Mouse (Mus musculus) cerebellum, postnatal 4 days (tissue): Measurements from ENCODE around the gene Plekhd1.

ENCODE experiments used
- DNase-seq, 2 experiments: peaks; one replicate each; pipeline ENCODE4 v3.0.0; 2022; ENCODE audit warnings: low spot score in 2 of 2, mixed read lengths in 1 of 2

Plekhd1 gene

DNA sequence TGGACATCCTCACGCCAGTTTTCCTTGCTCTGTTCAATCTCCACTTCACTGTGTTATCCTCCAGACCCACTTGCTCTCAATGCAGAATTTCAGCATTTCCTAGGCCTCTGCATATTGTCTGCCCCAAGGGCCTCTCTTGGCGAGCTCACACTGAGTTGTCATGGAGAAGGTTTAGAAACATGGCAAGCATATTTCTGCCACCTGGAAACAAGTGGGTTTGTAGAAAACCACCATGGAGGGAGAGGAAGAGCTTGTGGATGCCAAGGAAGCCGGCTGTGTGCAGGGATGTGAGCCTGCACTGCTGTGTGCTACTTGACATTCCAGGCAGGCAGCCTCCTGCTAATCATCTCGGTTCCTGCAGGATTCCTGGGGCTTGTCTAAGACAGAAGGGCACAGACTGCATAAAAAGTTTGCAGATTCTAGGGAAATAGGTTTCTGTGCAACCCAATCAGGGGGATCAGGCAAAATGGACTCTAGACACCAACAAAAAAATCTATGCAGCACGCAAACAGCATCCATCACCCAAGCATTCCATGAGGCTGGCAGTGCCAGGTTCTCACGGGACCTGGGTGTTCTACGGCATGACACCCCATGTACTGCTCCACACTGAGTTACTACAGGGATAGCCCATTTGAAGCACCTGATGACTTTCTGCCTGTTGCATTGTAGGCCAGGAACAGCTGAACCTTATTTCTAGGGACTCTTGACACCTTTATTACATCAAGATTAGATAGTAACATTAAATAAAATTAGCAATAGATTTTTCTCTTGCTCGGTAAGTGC, 53.8 kb downstream of the Plekhd1 start:
- peak in 1 of 2 experiments; percentile 23 for DNase-seq

DNA sequence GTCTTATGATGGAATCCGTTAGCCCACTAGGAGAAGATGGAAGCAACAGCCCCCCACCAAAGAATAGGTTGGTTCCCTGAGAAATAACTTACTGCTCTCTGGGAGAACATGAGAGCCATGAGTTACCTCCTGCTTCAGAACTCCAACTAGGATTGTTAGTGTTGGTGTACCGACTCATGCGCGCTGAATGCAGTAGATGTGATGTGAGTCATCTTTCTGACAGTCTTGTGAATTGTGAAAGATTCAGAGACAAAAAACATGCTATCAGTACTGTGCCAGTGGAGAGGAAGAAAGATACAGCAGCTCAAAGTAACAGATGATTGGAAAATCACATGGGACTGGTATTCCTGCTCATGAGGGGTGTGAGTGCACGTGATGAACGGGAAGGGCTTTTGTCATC, 59.2 kb downstream of the Plekhd1 start:
- no peak for DNase-seq

DNA sequence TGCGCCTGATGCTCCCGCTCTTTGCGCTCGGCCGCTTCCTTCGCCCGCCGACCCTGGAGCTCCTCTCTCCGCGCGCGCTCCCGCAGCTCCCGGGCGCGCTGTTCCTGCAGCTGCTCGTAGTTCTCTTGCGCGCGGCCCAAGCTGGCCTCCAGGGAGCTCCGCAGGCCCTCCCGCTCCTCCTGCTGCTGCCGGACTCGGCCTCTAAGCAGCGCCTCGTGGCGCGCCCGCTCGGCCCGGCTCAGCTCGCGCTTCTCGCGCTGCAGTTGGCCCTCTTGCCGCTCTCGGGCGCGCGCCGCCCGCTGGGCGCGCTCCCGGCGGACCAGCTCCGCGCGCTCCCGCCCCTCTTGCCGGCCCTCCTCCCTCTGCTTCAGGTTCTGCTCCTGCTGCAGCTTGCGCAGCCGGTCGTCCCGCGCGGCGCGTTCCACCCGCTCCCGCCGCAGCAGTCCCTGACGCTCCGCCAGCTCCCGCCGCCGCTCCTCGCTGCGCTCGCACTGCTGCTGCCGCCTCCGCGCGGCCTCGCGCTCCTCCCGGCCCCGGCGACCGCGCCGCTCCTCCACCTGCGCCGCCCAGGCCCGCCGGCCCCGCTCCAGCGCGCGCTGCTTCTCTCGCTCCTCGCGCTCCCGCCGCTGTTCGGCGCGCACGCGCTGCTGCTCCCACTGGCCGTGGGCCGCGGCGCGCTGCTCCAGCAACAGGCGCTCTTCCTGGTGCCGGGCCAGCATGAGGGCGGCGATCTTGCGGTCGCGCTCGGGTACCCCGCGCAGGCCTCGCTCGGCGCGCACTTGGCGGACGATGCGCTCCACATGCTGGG, 65.6 kb downstream of the Plekhd1 start:
- DNase-seq = peak in 1 of 2 experiments; percentile 43

DNA sequence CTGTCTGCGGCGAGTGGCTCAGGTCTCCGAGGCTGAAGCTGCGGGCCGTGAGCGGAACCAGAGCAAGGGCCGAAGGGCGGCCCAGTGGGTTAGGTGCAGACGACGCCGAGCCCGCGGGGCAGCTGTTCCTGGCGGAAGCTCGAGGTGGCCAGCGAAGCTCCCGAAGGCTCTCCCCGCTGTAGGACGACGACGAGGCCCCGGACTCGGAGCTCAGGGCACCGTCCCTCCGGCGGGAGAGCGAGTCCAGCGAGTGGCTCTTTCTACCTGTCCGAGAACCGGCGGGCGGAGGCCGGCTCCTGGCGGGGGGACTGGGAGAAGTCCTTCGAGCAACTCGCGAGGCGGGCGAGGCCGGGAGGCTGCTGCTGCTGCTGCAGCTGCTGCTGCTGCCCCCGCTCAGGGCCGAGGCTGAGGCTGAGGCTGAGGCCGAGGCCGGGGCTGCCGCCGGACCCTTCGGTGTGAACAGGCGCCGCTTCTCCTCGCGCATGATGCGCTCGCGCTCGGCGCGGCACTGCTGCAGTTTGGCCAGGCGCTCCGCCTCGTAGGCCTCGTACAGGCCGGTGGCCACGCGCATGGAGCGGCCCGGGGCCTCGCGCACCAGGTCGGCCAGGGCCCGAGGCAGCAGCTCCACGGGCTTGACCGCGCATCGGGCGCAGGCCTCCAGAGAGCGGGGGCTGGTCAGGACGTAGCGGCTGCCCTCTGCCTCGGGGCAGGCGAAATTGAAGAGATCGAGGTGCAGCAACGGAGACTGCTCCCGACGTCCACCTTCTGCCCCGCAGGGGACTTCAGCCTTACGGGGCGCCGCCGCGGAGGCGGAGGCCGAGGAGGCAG, 66.4 kb downstream of the Plekhd1 start:
- peak in 1 of 2 experiments; percentile 28 for DNase-seq

DNA sequence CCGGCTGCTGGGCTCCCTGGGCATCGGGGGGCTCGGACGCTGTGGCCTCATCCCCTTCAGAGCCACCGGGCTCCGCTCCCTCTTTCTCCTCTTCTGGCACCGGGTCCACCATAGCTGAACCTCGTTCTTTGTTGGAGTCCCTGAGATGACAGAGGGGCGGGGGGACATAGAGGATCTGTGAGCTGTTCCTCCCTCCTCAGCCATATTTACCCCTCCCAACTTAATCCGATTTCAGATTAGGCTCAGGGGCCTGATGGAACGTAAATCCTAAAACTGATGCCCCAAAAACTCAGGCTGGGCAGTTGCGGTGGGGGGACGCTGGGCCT, 67.0 kb downstream of the Plekhd1 start:
- peak in 1 of 2 experiments; percentile 23 for DNase-seq

DNA sequence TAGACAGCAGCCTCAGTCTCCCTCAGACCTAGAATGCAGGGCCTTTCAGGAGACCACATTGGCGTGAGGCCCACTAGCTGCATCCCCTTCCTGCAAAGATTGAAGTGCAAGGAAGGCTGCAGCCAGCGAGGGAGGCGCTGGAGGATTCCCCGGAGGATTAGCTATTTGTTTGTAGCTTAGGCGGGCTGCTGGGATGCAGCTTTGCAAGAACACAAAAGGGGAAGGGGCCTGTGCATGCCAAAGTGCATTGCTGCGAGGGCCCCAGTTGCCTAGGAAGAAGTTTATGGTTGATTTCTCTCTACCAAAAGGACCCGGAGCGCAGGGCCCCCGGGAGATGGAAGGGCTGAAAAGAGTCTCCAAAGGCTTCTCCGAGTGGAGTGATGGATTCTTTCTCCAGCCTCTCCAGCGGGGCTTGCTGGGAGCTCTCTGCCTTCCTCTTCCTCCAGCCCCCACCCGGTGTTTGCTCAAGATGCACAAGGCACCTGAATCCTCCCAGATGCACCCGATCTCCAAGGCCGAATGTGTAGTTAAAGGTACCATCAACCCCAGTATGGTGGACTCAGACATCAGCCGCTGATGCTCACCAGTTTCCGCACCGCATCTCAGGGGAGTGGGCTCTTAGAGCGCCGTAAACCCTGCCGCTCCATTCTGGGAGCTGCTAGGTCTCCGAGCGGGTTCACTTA, 67.5 kb downstream of the Plekhd1 start:
- DNase-seq = peak in 1 of 2 experiments; percentile 42

DNA sequence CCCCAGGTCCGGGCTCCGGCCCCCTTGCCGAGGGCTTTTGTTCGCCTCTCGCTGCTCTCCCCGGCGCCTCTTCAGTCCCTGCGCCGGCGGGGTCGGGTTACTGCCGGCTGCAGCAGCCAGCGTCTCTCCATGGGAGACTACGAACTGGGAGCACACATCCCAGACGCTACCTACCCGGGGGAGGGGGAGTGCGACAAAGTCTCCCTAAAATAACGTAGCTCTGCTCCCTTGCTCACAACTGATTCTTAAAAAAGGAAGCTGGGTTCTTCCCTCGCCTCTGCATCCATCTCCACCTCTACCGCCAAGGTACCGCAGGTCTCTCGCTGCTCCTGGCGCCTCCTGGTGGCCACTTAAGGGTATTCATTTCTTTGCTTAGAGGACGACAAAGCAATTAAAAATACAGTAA, 68.0 kb downstream of the Plekhd1 start, which contains the start of gene Ccdc177:
TSS of gene Ccdc177 (minus strand) at position 292 of the 406 bp plus-strand sequence.
- peak; percentile 73 to 89 for DNase-seq

DNA sequence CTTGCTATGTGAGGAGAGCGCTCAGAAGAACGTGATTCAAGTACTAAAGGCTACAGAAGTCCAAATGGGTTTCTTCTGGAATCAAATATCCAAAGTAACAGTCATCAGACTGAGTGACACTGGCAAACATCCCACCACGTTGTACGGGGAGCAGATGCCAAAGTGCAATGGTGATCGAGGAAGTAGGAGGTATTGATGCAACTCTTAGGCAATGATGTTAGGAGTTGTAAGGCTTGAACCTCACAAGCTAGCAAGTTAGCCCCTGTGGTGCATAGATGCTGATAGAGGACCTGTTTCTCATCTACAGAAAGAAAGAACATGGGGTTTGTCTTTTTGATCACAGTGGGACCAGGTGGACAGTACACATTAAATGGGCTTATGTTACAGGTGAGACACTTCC, 70.6 kb downstream of the Plekhd1 start:
- no peak for DNase-seq

DNA sequence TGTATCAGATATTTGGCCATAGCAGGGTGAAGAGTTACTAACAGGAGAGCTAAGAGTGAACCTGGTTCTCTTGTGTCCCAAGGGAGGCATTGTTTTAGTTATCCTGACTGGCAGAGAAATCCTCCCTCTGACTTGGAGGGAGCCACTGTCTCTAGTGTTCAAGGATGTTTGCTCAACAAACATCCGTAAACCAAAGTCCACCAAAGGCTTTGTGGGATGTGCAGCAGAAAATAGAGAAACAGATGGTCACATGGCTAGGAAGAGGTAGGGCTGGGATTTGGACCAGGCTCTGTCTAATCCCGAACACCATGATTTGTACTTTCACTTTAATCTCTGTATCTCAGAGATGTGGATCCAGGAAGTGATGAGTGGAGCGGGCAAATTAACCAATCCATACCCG, 71.7 kb downstream of the Plekhd1 start:
- DNase-seq = no peak

DNA sequence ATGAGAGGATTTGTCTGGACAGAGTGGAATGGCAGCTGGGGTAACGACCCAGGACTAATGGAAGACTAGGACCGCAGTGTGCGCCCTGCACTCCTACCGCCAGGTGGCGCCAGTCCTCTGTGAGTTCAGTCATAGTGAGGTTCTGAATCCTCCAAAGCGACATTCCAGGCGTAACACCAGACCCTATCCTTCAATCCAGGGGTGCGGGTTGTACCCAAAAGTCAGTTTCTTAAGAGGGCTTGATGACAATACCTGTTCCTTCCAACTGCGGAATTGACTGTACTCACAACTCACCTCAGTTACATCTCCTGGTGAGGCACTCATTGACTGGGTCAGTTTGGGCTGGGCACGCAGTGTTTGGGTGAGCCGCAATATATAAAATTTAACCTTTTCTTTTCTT, 77.3 kb downstream of the Plekhd1 start:
- peak; percentile 62 to 82 for DNase-seq
